Comparison of ENCODE assay signal across 9 mouse cellular contexts in genomic region chr2:74451578-74451977, GRCm38 (mm10).
DNase-seq lines count a peak whose midpoint lies in the region; ATAC-seq lines count a peak whose summit lies in the region.
"Had no signal": no experiment of that assay in that cellular context is flagged by ENCODE, and none has a peak within 500 bp of the region (broad histone marks: within the 10 kb centered on the region; RNA-seq: fewer than 3 reads in every experiment).

No protein-coding gene starts in this region.

- no peak overlapping the region for H3K4me3 ChIP-seq in hindbrain, embryonic 11.5 days (ENCODE audit: low read depth, low read length)
- no peak overlapping the region for H3K4me3 ChIP-seq in lung, embryonic 16.5 days (ENCODE audit: low read length)
- no peak overlapping the region for H3K4me3 ChIP-seq in stomach, embryonic 16.5 days (replicated peaks; ENCODE audit: low read length)
- H3K4me3 ChIP-seq: megakaryocyte, embryonic 14.5 days had no signal

- peak; percentile 11 for DNase-seq in ovary, postnatal 14 days (ENCODE audit: low spot score)
- DNase-seq in ovary, postnatal 36 days (ENCODE audit: low spot score), result no peak
- DNase-seq in hindbrain, embryonic 11.5 days (ENCODE audit: low spot score), result peak; percentile 52
- no peak for DNase-seq in left cerebral cortex, adult 11 months (ENCODE audit: low spot score)
- no peak for DNase-seq in cerebellum, postnatal 36 days

- H3K27me3 ChIP-seq in hindbrain, embryonic 11.5 days (ENCODE audit: control insufficient read depth, insufficient read depth, low read length), result no peaks in the 10 kb centered on the region
- no peaks in the 10 kb centered on the region for H3K27me3 ChIP-seq in lung, embryonic 16.5 days (ENCODE audit: control insufficient read depth, insufficient read depth, low read depth, low read length)
- H3K27me3 ChIP-seq in stomach, embryonic 16.5 days (ENCODE audit: control insufficient read depth, insufficient read depth, low read length), result no peaks in the 10 kb centered on the region
- H3K27me3 ChIP-seq: megakaryocyte, embryonic 14.5 days had no signal

- no peak overlapping the region for H3K9ac ChIP-seq in hindbrain, embryonic 11.5 days (ENCODE audit: low read depth, low read length)
- H3K9ac ChIP-seq in lung, embryonic 16.5 days (ENCODE audit: low read length), result no peak overlapping the region
- no peak overlapping the region for H3K9ac ChIP-seq in stomach, embryonic 16.5 days (ENCODE audit: low read length)

- H3K36me3 ChIP-seq in hindbrain, embryonic 11.5 days (ENCODE audit: control insufficient read depth, insufficient read depth, low read length), result no peaks in the 10 kb centered on the region
- H3K36me3 ChIP-seq in lung, embryonic 16.5 days (ENCODE audit: control insufficient read depth, insufficient read depth, low read length), result no peaks in the 10 kb centered on the region
- no peaks in the 10 kb centered on the region for H3K36me3 ChIP-seq in stomach, embryonic 16.5 days (ENCODE audit: control insufficient read depth, insufficient read depth, low read length)

- H3K4me2 ChIP-seq in hindbrain, embryonic 11.5 days (replicated peaks; ENCODE audit: low read depth, low read length), result no peak overlapping the region
- no peak overlapping the region for H3K4me2 ChIP-seq in lung, embryonic 16.5 days (ENCODE audit: low read depth, low read length)
- H3K4me2 ChIP-seq in stomach, embryonic 16.5 days (ENCODE audit: low read depth, low read length), result 0 out of 2 replicates have a peak overlapping the region, but pooled peaks have one; percentile 13

- 32% methylated on average over 6 of the region's 6 CpGs for WGBS in hindbrain, embryonic 11.5 days
- 31% methylated on average over 6 of the region's 6 CpGs for WGBS in lung, embryonic 16.5 days
- WGBS in stomach, embryonic 16.5 days, result 31% methylated on average over 6 of the region's 6 CpGs

- ATAC-seq in hindbrain, embryonic 11.5 days (ENCODE audit: low FRiP score), result no peak
- ATAC-seq in lung, embryonic 16.5 days (ENCODE audit: low read depth), result peak; percentile 62
- ATAC-seq in stomach, embryonic 16.5 days (ENCODE audit: insufficient read depth, low FRiP score), result no peak
- no peak for ATAC-seq in CD4-positive, CD25-positive, alpha-beta regulatory T cell, adult 4 months

- no peak overlapping the region for H3K27ac ChIP-seq in hindbrain, embryonic 11.5 days (ENCODE audit: low read depth, low read length)
- H3K27ac ChIP-seq in lung, embryonic 16.5 days (ENCODE audit: low read length), result no peak overlapping the region
- no peak overlapping the region for H3K27ac ChIP-seq in stomach, embryonic 16.5 days (ENCODE audit: low read length)

- H3K9me3 ChIP-seq in hindbrain, embryonic 11.5 days (ENCODE audit: control insufficient read depth, low read length), result no peaks in the 10 kb centered on the region
- no peaks in the 10 kb centered on the region for H3K9me3 ChIP-seq in lung, embryonic 16.5 days (ENCODE audit: control insufficient read depth, low read length)
- H3K9me3 ChIP-seq in stomach, embryonic 16.5 days (replicated peaks; ENCODE audit: control insufficient read depth, low read length), result no peaks in the 10 kb centered on the region
- H3K9me3 ChIP-seq: megakaryocyte, embryonic 14.5 days had no signal

- no peaks in the 10 kb centered on the region for H3K4me1 ChIP-seq in hindbrain, embryonic 11.5 days (replicated peaks; ENCODE audit: control insufficient read depth, insufficient read depth, low read length)
- H3K4me1 ChIP-seq in lung, embryonic 16.5 days (replicated peaks; ENCODE audit: control insufficient read depth, insufficient read depth, low read length), result no peaks in the 10 kb centered on the region
- no peaks in the 10 kb centered on the region; the same call in 1 of the 2 replicates for H3K4me1 ChIP-seq in stomach, embryonic 16.5 days (ENCODE audit: control insufficient read depth, insufficient read depth, low read length)
- H3K4me1 ChIP-seq: megakaryocyte, embryonic 14.5 days had no signal

Comparison
In these comparisons a context has a peak if more than half of its experiments do, and no peak if none do; other contexts are left out.
1. DNase-seq: peak in ovary, postnatal 14 days (single experiment) and hindbrain, embryonic 11.5 days (single experiment); none in ovary, postnatal 36 days (single experiment), left cerebral cortex, adult 11 months (single experiment) and cerebellum, postnatal 36 days (0 of 2).